Mouse (Mus musculus) adrenal gland, postnatal 36 days (tissue): ENCODE results near the gene Me3. TPM values are rescaled to one million over a fixed set of nuclear protein-coding genes. Genes with fewer than 3 reads are reported as not detected.
"Not testable (repeated sequence)": the region's sequence is repeated elsewhere in the genome, so short reads cannot be mapped to it uniquely, and the experiment has no call there.

ENCODE experiments used
- DNase-seq, 2 experiments: peaks; one replicate each; pipeline ENCODE4 v3.0.0; 2021; ENCODE audit warnings: mixed read lengths in 1 of 2
- total RNA-seq, 2 experiments: library from RNA; stranded (reverse); gene quantifications; 2 replicates each; pipeline ENCODE4 v1.2.3; 2021

The Me3 gene
- total RNA-seq, 2 experiments from 2014 or later = 11.2 to 25.8 TPM

- no peak for DNase-seq
Measured at GRCm38 (mm10) chr7:89730514-89730913, 98.3 kb downstream of the Me3 start.

GRCm38 (mm10) chr7:89731115-89731514 lies 98.9 kb downstream of the Me3 start:
- DNase-seq = not testable (repeated sequence)

GRCm38 (mm10) chr7:89748415-89748814 lies 116.2 kb downstream of the Me3 start:
- DNase-seq = peak; percentile 57 to 62

GRCm38 (mm10) chr7:89749183-89749582 lies 117.0 kb downstream of the Me3 start:
- DNase-seq = no peak

GRCm38 (mm10) chr7:89766678-89767508 lies 134.7 kb downstream of the Me3 start:
- no peak for DNase-seq

GRCm38 (mm10) chr7:89769106-89769896 lies 137.1 kb downstream of the Me3 start:
- no peak for DNase-seq

- no peak for DNase-seq
Measured at GRCm38 (mm10) chr7:89770021-89770420, 137.8 kb downstream of the Me3 start.

GRCm38 (mm10) chr7:89772906-89773305 lies 140.7 kb downstream of the Me3 start:
- DNase-seq = no peak

- peak in 1 of 2 experiments; percentile 23 for DNase-seq
Measured at GRCm38 (mm10) chr7:89773352-89773921, 141.2 kb downstream of the Me3 start.

GRCm38 (mm10) chr7:89773926-89774325 lies 141.7 kb downstream of the Me3 start:
- DNase-seq = no peak

GRCm38 (mm10) chr7:89775848-89776247 lies 143.7 kb downstream of the Me3 start:
- DNase-seq = no peak

GRCm38 (mm10) chr7:89781391-89781790 lies 149.2 kb downstream of the Me3 start:
- no peak for DNase-seq

- DNase-seq = peak; percentile 77 to 78
Measured at GRCm38 (mm10) chr7:89787735-89788134, 155.5 kb downstream of the Me3 start.

GRCm38 (mm10) chr7:89792576-89792975 lies 160.4 kb downstream of the Me3 start:
- peak; percentile 78 to 84 for DNase-seq

GRCm38 (mm10) chr7:89795366-89795765 lies 163.2 kb downstream of the Me3 start:
- DNase-seq = no peak

- DNase-seq = no peak
Measured at GRCm38 (mm10) chr7:89796351-89796801, 164.2 kb downstream of the Me3 start.

- DNase-seq = no peak
Measured at GRCm38 (mm10) chr7:89798358-89799020, 166.3 kb downstream of the Me3 start.

- no peak for DNase-seq
Measured at GRCm38 (mm10) chr7:89802447-89802846, 170.3 kb downstream of the Me3 start.

GRCm38 (mm10) chr7:89803966-89804365 lies 171.8 kb downstream of the Me3 start:
- no peak for DNase-seq

- DNase-seq = no peak
Measured at GRCm38 (mm10) chr7:89809400-89809799, 177.2 kb downstream of the Me3 start.

- no peak for DNase-seq
Measured at GRCm38 (mm10) chr7:89828436-89829065, 196.4 kb downstream of the Me3 start.

GRCm38 (mm10) chr7:89829201-89829600 lies 197.0 kb downstream of the Me3 start:
- DNase-seq = no peak
